Mouse (Mus musculus) embryonic facial prominence, embryonic 13.5 days (tissue): ENCODE data around the gene Pigf. TPM values are rescaled to one million over a fixed set of nuclear protein-coding genes. Genes with fewer than 3 reads are reported as not detected.
"Not testable (repeated sequence)": the region's sequence is repeated elsewhere in the genome, so short reads cannot be mapped to it uniquely, and the experiment has no call there.

Source experiments
- ATAC-seq: fragments of 200-750 bp; cut with Nextera tagmentation; 2 replicates; pipeline ENCODE4 v1.8.0; 2017; ENCODE audit warnings: low read depth; ENCODE audit not compliant: insufficient number of reproducible peaks, insufficient read depth, low FRiP score, low TSS enrichment
- H3K27ac ChIP-seq: fragments of 300-500 bp; sonication (generic); 2 replicates; pipeline ENCODE4 v1.5.1; 2015; ENCODE audit warnings: moderate library complexity, mild to moderate bottlenecking, inconsistent platforms
- H3K27me3 ChIP-seq: fragments of 300-500 bp; sonication (generic); 2 replicates; pipeline ENCODE4 v1.6.1; 2015; ENCODE audit warnings: mild to moderate bottlenecking, inconsistent platforms
- H3K36me3 ChIP-seq: fragments of 300-500 bp; sonication (generic); 2 replicates; pipeline ENCODE4 v1.6.1; 2015; ENCODE audit warnings: mild to moderate bottlenecking, inconsistent platforms
- H3K4me1 ChIP-seq: fragments of 300-500 bp; sonication (generic); 2 replicates; pipeline ENCODE4 v1.6.1; 2015; ENCODE audit warnings: inconsistent platforms
- H3K4me2 ChIP-seq: fragments of 300-500 bp; sonication (generic); 2 replicates; pipeline ENCODE4 v1.6.1; 2015; ENCODE audit warnings: moderate library complexity, mild to moderate bottlenecking, inconsistent platforms
- H3K4me3 ChIP-seq: fragments of 300-500 bp; sonication (generic); 2 replicates; pipeline ENCODE4 v1.5.1; 2015; ENCODE audit warnings: mild to moderate bottlenecking, inconsistent platforms
- H3K9ac ChIP-seq: fragments of 300-500 bp; sonication (generic); 2 replicates; pipeline ENCODE4 v1.6.1; 2015; ENCODE audit warnings: mild to moderate bottlenecking, inconsistent platforms
- H3K9me3 ChIP-seq: fragments of 300-500 bp; sonication (generic); 2 replicates; pipeline ENCODE4 v1.6.1; 2016; ENCODE audit warnings: inconsistent platforms
- WGBS: fragments of 180-500 bp; shearing (Covaris S2); methylation state at CpG from one replicate; pipeline ENCODE4 v1.1.7; 2015; ENCODE audit warnings: mixed read lengths; 5-methylcytosine and 5-hydroxymethylcytosine counted together
- polyA plus RNA-seq: library from polyadenylated mRNA; unstranded; fragments of >200 nt; fragmentation: Nextera tagmentation; extraction: Ambion mirVana; gene quantifications from 2 replicates; pipeline ENCODE4 v1.2.1, GENCODE M21; 2015

Gene Pigf
- polyA plus RNA-seq, result 34.9 and 36.9 TPM in 2 replicates

DNA sequence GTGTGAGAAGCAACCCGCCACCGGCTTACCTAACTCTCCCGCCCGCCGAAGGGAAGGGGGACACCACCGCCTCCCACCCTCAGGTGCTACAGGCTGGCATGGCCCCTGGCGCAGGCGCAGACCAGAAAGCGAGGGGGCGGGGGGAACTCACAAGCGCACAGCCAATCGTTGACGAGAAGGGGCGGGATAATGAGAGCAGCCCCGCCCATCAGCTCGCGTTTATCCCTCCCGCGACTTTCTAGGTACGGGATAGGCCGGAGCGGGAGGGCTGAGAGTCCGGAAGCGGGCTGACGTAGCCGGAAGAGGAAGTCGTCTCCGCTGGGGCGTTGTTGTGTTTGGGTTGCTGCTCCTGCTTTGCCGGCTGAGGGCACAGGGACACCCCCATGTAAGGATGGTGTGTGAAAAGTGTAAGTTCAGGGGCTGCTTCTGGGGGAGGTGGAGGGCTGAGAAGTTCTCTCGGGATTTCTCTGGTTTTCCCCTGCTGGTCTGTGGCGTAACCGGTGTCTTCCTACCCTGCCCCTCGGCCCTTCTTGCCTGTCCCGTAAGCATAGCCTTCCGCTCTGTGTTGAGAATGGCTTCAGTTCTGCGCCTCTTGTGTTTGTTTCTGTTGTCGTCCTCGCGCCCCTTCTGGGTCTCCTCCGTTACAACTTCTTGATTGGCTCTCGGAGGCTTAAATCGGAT is at the start of gene Pigf, which contains the start of gene Cript:
Pigf (minus strand) TSS at position 138 of the 681 bp plus-strand sequence.
Cript (plus strand) TSS at position 282 of the 681 bp plus-strand sequence.
- Histone ChIP-seq H3K4me3 (peak within 1 kb of the TSS; percentile 65), H3K36me3 (peaks cover 19% of the 10 kb centered on the region), H3K4me2 (peak within 1 kb of the TSS; percentile 93), H3K27ac (0 out of 2 replicates have a peak within 1 kb of the TSS, but pooled peaks have one; percentile 9), H3K9me3 (no peaks in the 10 kb centered on the region), H3K4me1 (peaks cover 11% of the 10 kb centered on the region), H3K9ac (peak within 1 kb of the TSS; percentile 83), H3K27me3 (no peaks in the 10 kb centered on the region)
- under 1% methylated on average over 43 of the region's 43 CpGs for WGBS
- peak; percentile 99 for ATAC-seq

DNA sequence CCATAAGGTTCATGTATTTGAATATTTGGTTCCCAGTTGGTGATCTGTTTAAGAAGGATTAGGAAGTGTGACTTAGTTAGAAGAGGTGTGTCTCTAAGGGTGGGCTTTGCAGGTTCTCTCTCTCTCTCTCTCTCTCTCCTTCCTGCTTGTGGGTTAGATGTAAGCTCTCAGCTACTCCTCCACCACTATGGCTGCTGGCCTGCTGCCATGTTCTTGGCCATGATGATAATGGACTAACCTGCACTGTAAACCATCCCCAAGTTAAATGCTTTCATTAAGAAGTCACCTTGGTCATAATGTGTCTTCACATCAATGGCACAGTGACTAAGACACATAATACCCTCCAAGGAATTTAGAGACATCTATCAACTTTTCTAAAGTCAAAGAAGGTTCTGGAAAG is 48.3 kb upstream of the Pigf start:
- H3K27ac ChIP-seq, result no peak overlapping the region
- no peaks in the 10 kb centered on the region for H3K9me3 ChIP-seq
- no peaks in the 10 kb centered on the region for H3K27me3 ChIP-seq
- ATAC-seq, result no peak
- H3K4me3 ChIP-seq, result no peak overlapping the region
- H3K36me3 ChIP-seq, result no peaks in the 10 kb centered on the region
- H3K9ac ChIP-seq, result no peak overlapping the region
- H3K4me2 ChIP-seq, result no peak overlapping the region
- H3K4me1 ChIP-seq, result no peaks in the 10 kb centered on the region

DNA sequence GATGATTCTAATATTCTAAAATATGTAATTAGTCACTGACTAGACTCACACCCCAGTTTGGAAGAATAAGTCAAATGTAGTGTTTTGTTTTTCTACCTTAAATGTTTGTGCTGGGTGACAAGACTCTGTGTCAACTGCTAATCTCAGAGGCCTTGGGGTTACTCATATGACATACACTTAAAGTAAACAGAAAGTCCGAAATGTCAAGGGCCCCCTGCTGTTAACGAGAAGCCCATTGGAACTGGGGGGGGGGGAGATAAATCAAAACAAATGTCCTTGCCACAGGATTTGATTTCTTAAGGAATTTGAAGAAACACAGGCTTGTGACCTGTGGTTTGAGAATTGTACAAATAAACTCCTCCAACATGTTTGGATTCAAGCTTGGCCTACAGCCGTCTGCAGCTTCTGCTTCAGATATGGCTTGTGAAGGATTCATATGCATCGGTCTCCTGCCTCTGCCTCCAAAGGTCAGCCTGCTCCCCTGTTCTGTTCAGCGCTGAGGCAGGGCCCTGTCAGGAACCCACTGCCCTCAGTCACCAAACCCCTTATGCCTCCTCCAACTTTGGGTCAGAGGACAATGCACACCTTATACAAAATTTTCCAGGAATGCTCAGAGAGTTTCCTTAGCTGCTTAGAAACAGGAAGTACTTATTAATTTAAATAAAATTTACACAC is 47.7 kb upstream of the Pigf start:
- no peaks in the 10 kb centered on the region for H3K36me3 ChIP-seq
- H3K27ac ChIP-seq, result no peak overlapping the region
- no peaks in the 10 kb centered on the region for H3K4me1 ChIP-seq
- H3K4me2 ChIP-seq, result no peak overlapping the region
- 40% methylated on average over 5 of the region's 5 CpGs for WGBS
- H3K9ac ChIP-seq, result no peak overlapping the region
- ATAC-seq, result no peak
- no peak overlapping the region for H3K4me3 ChIP-seq
- H3K27me3 ChIP-seq, result no peaks in the 10 kb centered on the region
- H3K9me3 ChIP-seq, result no peaks in the 10 kb centered on the region

DNA sequence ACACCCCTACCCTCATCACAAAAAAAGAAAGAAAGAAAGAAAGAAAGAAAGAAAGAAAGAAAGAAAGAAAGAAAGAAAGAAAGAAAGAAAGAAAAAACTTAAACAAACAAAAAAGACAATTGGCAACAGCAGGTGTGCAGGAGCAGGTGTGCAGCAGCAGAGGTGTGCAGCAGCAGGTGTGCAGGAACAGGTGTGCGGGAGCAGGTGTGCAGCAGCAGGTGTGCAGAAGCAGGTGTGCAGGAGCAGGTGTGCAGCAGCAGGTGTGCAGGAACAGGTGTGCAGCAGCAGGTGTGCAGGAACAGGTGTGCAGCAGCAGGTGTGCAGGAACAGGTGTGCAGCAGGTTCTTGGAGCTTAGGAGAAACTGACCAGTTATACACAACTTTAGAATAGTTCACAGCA is 47.0 kb upstream of the Pigf start:
- not testable (repeated sequence) for H3K4me3 ChIP-seq, H3K9ac ChIP-seq, H3K9me3 ChIP-seq, H3K4me1 ChIP-seq, H3K4me2 ChIP-seq, H3K36me3 ChIP-seq, H3K27ac ChIP-seq, ATAC-seq, H3K27me3 ChIP-seq
- 88% methylated on average over 1 of the region's 1 CpGs for WGBS

DNA sequence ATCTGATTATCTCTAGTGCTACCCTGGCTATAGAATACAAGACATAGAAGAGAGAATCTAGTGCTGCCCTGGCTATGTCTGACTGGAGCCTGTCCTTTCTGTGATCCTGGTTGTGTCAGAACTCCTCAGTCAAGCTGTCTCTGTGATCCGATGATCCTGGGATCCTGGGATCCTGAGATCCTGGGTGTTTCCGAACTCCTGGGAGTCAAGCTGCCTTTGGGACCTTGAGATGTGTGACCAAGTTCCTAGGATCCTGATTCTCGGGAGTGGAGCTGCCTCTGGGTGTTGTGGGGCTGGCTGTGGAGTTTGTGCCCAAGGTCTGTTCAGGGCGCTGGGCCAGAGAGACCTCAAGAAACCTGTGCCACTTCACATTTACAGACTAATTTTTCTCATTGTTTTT is 43.8 kb upstream of the Pigf start:
- H3K4me1 ChIP-seq, result no peaks in the 10 kb centered on the region
- no peaks in the 10 kb centered on the region for H3K36me3 ChIP-seq
- H3K4me2 ChIP-seq, result no peak overlapping the region
- H3K9me3 ChIP-seq, result no peaks in the 10 kb centered on the region
- H3K4me3 ChIP-seq, result no peak overlapping the region
- H3K27ac ChIP-seq, result no peak overlapping the region
- no peaks in the 10 kb centered on the region for H3K27me3 ChIP-seq
- no peak for ATAC-seq
- no peak overlapping the region for H3K9ac ChIP-seq
- 83% methylated on average over 4 of the region's 4 CpGs for WGBS

DNA sequence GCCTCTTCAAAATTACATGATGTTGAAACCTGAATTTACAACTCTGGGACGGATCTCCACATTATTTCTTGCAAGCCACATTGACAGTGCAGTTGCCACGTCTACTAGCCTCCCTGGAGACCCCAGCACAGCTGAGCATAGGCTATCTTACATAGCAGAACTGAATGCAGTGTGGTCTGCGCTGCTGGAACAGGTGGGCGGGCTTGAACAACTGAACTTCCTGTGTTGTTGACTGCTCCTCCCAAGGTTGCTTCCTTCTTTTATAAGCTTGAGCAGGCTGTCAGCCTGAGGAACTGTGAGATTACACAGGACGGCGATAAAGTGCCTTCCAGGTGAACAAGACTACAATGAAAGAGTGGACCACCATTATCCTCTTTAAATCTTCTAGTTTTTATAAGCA is 38.8 kb upstream of the Pigf start:
- no peaks in the 10 kb centered on the region for H3K9me3 ChIP-seq
- WGBS, result 82% methylated on average over 6 of the region's 6 CpGs

DNA sequence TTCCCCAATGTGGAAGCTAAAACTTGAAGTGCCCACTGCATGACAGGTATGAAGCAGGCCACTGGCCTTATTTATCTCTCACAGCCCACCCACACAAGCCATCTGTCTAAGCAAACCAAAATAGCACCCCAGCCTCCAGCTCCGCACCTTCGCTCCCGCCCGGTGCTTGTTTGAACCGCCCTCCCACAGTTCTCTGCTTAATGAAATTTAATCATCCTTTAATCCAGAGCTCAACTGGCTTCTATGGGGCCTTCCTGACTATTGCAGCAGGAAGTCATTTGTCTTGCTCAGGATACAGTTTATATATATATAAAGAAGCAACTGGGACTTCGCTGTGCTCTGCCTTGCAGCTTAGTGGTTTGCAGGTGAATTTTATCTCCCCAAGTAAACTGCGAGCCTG is 38.3 kb upstream of the Pigf start:
- no peaks in the 10 kb centered on the region for H3K27me3 ChIP-seq
- WGBS, result 77% methylated on average over 7 of the region's 7 CpGs
- no peak overlapping the region for H3K27ac ChIP-seq
- H3K36me3 ChIP-seq, result no peaks in the 10 kb centered on the region
- H3K9me3 ChIP-seq, result no peaks in the 10 kb centered on the region
- H3K4me1 ChIP-seq, result peaks cover 4% of the 10 kb centered on the region
- no peak for ATAC-seq
- no peak overlapping the region for H3K4me3 ChIP-seq
- no peak overlapping the region for H3K4me2 ChIP-seq
- H3K9ac ChIP-seq, result no peak overlapping the region

More for the DNA sequence above, 38.8 kb upstream of the Pigf start:
- Histone ChIP-seq H3K36me3 (no peaks in the 10 kb centered on the region), H3K27me3 (no peaks in the 10 kb centered on the region), H3K27ac (no peak overlapping the region), H3K4me3 (no peak overlapping the region), H3K9ac (no peak overlapping the region), H3K4me2 (no peak overlapping the region), H3K4me1 (no peaks in the 10 kb centered on the region)
- ATAC-seq, result no peak

DNA sequence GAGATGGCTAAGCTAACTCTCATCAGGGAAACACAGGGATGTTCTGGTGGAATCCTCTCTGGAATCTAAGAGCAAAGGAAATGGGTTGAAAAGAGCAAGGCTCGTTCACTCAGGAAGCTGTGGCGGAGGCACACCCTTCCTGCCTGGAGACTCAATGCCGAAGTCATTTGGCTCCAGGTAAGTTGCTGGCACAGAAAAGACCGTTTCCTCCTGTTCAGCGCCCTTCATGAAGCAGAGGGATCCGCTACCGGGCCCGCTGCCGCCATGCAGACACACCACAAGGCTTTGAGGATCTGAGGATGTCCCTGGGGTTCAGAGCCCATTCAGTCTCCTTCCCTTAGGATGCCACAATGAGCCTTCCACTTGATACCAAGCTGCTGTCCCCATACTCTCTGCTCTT is 37.4 kb upstream of the Pigf start:
- Histone ChIP-seq H3K9ac (no peak overlapping the region), H3K36me3 (no peaks in the 10 kb centered on the region), H3K4me1 (peaks cover 12% of the 10 kb centered on the region), H3K27me3 (no peaks in the 10 kb centered on the region), H3K4me3 (no peak overlapping the region), H3K27ac (no peak overlapping the region), H3K4me2 (no peak overlapping the region), H3K9me3 (no peaks in the 10 kb centered on the region)
- 88% methylated on average over 9 of the region's 9 CpGs for WGBS
- ATAC-seq, result no peak

DNA sequence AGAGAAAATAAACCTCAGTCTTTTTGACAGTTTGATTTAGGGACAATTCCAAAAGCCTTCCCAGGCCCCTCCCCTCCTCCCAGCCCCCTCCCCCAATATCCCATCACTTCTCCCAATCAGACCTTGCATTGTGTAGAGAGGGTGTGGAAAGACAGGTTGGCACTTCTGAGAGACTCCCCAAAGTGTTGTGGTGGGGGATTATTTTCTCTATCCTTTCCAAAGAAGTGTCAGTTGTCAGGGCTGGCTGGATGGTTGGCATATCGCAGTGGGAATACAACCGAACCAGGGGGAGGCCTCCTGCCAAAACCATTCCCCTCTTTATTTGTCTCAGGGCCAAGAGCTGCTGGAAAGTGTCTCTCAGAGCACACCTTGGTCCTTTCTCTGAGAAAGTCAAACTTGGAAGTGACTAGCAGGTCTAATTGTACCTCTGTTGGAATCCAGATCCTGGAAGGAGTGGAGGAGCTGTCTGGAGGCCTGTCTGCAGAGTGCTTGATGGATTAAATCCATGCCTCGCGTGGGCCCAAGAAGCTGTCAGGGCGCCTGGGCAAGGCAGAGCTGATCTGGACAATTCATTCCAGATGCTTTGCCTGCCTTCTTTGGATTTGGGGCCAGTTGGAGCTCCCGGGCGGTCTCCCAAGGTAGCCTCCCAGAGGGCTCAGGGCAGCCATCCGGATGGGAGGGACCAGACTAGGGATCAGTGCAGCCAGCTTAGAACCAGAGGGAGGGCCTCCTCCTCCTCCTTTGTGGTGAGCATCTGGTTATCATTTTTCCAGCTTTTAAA is 32.5 kb upstream of the Pigf start:
- 0 out of 2 replicates have a peak, but pooled peaks have one; percentile 73 for ATAC-seq
- Histone ChIP-seq H3K4me3 (no peak overlapping the region), H3K27ac (peak overlapping the region; percentile 88), H3K9me3 (no peaks in the 10 kb centered on the region), H3K36me3 (no peaks in the 10 kb centered on the region), H3K4me1 (peaks cover 36% of the 10 kb centered on the region), H3K27me3 (no peaks in the 10 kb centered on the region), H3K9ac (no peak overlapping the region), H3K4me2 (peak overlapping the region; percentile 36; the same call in 1 of the 2 replicates)
- 34% methylated on average over 8 of the region's 8 CpGs for WGBS

DNA sequence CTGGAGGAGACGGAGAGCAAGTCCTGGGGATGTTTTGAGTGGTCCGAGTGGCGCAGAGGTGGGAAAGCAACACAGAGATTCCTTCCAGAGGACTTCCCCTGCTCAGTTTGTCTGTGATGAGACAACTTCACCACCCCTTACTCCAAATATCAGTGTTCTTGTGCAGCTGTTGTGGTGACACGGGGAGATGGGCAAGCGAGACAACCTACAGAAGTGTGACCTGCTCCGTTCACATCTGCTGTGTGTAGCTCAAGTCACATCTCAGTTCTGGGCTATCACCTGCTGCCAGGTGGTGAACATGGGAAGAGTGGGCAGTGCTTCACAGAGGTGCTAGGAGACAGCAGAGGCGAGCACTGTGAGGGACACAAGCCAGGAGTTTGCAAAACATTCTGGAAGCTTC is 31.6 kb upstream of the Pigf start:
- no peak overlapping the region for H3K9ac ChIP-seq
- peak overlapping the region; percentile 88 for H3K27ac ChIP-seq
- no peaks in the 10 kb centered on the region for H3K9me3 ChIP-seq
- H3K36me3 ChIP-seq, result no peaks in the 10 kb centered on the region
- H3K4me3 ChIP-seq, result no peak overlapping the region
- WGBS, result 96% methylated on average over 7 of the region's 7 CpGs
- no peak overlapping the region for H3K4me2 ChIP-seq
- H3K27me3 ChIP-seq, result no peaks in the 10 kb centered on the region
- peaks cover 36% of the 10 kb centered on the region for H3K4me1 ChIP-seq
- ATAC-seq, result no peak

DNA sequence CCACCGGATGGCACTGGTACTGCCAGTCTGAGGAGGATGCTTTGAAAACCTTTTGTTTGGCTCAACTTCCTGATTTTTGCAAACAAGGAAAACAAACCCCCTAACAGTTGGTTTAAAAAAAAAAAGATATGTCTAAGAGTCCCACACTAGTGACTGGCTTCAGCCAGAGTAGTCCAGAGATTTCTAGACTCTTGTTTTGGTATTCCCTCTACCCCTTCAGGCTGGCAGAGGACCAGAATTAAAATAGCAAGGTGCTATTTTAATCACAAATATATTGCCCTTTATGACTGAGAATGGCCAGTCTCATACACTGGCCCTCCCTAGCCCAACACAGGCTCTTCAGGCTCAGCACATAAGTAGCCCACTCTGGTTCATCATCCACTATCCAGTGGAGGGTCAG is 30.5 kb upstream of the Pigf start:
- no peak for ATAC-seq

More for the DNA sequence above, 30.5 kb upstream of the Pigf start:
- H3K27me3 ChIP-seq, result no peaks in the 10 kb centered on the region
- no peak overlapping the region for H3K4me2 ChIP-seq
- no peak overlapping the region for H3K27ac ChIP-seq
- WGBS, result 72% methylated on average over 1 of the region's 1 CpGs
- no peak overlapping the region for H3K4me3 ChIP-seq
- no peaks in the 10 kb centered on the region for H3K9me3 ChIP-seq
- H3K4me1 ChIP-seq, result peaks cover 36% of the 10 kb centered on the region
- H3K9ac ChIP-seq, result no peak overlapping the region
- no peaks in the 10 kb centered on the region for H3K36me3 ChIP-seq
